Mouse (Mus musculus): ENCODE results near the gene Lsamp.

DNA sequence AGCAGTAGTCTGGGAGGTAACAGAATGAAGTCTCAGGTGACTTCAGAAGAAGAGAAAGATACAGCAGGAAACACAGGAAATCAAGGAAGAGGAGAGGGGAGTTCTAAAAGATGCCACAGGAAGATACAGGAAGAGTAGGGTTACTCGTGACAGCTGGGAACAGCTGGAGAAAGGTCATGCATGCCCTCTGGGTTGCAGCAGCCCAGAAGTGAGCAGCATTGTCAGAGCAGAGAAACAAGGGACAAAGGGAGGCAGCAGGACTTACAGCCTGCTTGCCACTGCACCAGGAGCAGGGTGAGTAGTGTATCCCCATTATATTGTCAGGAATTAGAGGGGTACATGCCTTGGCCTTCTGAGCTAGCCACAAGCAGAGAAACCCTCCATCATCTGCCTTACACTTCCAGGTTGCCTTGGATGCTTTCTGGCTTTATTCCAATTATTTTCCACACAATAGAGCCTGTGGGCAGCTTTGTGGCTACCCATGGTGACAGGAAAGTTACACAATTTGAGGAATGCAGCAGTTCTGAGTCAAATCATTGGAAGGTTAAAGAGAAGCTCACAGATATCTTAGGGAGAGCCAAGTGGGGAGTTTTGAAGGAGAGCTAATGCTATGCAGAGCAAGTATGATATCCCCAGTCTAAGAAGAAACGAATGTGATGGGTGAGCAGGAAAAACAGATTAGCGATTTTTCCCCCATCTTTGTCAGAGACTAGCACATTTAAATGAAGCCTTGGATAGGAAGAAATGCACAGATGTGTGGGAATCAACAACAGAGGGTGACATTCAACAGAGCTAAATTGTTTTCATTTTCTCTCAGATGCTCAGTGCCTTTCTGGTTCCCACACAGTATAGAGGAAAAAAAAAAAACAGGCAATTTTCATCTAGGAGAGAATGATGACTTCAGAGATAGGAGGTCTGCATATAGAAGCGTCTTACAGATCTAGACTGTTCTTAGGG lies 617.5 kb downstream of the Lsamp start:
- TF ChIP-seq CTCF (IDR thresholded peaks at IDR 0.05; ENCODE audit: low read depth, low read length) (no peak), POLR2A (IDR thresholded peaks at IDR 0.05; ENCODE audit: extremely low read depth, insufficient read depth, low read length) (no peak)
